Mouse (Mus musculus) cerebellum, postnatal 14 days (tissue): ENCODE results near the gene Brinp3.
A peak's percentile ranks its signal among the peaks of the same experiment; 100 is the strongest.

Experiments
- DNase-seq, 2 experiments: peaks; one replicate each; pipeline ENCODE4 v3.0.0; 2021; ENCODE audit warnings: mixed read lengths in 2 of 2

The Brinp3 gene

GRCm38 (mm10) chr1:146494681-146495331 is at the start of gene Brinp3:
Gene Brinp3 (plus strand): TSS chr1:146494760.
- DNase-seq, result peak; percentile 67 to 73

GRCm38 (mm10) chr1:146494221-146494620 is 339 bp upstream of the Brinp3 start:
- peak; percentile 70 to 71 for DNase-seq

- DNase-seq, result peak; percentile 33 to 68
Measured at GRCm38 (mm10) chr1:146495386-146495785, 826 bp downstream of the Brinp3 start.

GRCm38 (mm10) chr1:146497381-146498081 is 3.0 kb downstream of the Brinp3 start:
- peak; percentile 77 to 80 for DNase-seq

GRCm38 (mm10) chr1:146498085-146498779 is 3.7 kb downstream of the Brinp3 start:
- peak; percentile 60 to 68 for DNase-seq

GRCm38 (mm10) chr1:146498780-146499114 is 4.2 kb downstream of the Brinp3 start:
- no peak for DNase-seq

- DNase-seq, result no peak
Measured at GRCm38 (mm10) chr1:146515377-146515776, 20.8 kb downstream of the Brinp3 start.

GRCm38 (mm10) chr1:146523727-146524573 is 29.4 kb downstream of the Brinp3 start:
- DNase-seq, result no peak

GRCm38 (mm10) chr1:146528572-146528971 is 34.0 kb downstream of the Brinp3 start:
- DNase-seq, result no peak

GRCm38 (mm10) chr1:146546847-146547428 is 52.4 kb downstream of the Brinp3 start:
- peak in 1 of 2 experiments; percentile 24 for DNase-seq

GRCm38 (mm10) chr1:146556982-146557381 is 62.4 kb downstream of the Brinp3 start:
- no peak for DNase-seq

- DNase-seq, result no peak
Measured at GRCm38 (mm10) chr1:146562144-146562543, 67.6 kb downstream of the Brinp3 start.

GRCm38 (mm10) chr1:146584181-146584580 is 89.6 kb downstream of the Brinp3 start:
- no peak for DNase-seq

- DNase-seq, result no peak
Measured at GRCm38 (mm10) chr1:146632895-146633294, 138.3 kb downstream of the Brinp3 start.

GRCm38 (mm10) chr1:146657214-146657613 is 162.7 kb downstream of the Brinp3 start:
- DNase-seq, result peak; percentile 72 to 81

- DNase-seq, result peak; percentile 30 to 38
Measured at GRCm38 (mm10) chr1:146700724-146701123, 206.2 kb downstream of the Brinp3 start.

GRCm38 (mm10) chr1:146719556-146719955 is 225.0 kb downstream of the Brinp3 start:
- DNase-seq, result no peak

- DNase-seq, result peak; percentile 9 to 15
Measured at GRCm38 (mm10) chr1:146724784-146725513, 230.4 kb downstream of the Brinp3 start.

- DNase-seq, result no peak
Measured at GRCm38 (mm10) chr1:146751066-146751465, 256.5 kb downstream of the Brinp3 start.

- DNase-seq, result no peak
Measured at GRCm38 (mm10) chr1:146783259-146783658, 288.7 kb downstream of the Brinp3 start.

GRCm38 (mm10) chr1:146787236-146787635 is 292.7 kb downstream of the Brinp3 start:
- no peak for DNase-seq

GRCm38 (mm10) chr1:146792826-146793225 is 298.3 kb downstream of the Brinp3 start:
- peak; percentile 50 to 73 for DNase-seq
